Mouse (Mus musculus): Measurements from ENCODE around the gene Cd300ld5. TPM values are rescaled to one million over a fixed set of nuclear protein-coding genes. Genes with fewer than 3 reads are reported as not detected.

Cd300ld5 gene
- polyA plus RNA-seq (2017; shearing (Covaris generic)), result not detected

DNA sequence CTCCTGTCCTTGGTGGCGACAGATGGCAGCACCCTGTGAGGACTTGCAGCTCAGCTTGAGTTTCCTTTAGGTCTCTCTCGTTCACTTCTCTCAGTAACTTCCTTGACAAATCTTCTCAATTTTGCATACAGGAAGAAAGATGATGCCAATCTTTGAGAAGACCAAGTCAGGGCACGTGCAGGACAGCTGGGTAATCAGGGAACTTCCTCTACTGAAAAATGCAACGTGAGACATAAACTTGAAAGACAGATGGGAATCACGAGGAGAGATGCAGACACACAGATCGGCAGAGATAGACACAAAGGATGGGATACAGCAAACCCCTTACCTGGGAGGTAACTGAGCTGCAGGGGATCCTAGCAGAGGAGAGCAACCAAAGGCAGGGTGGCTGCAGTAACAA lies at the start of gene Cd300ld5:
Cd300ld5 (minus strand) TSS at position 101 of the 400 bp plus-strand sequence.

DNA sequence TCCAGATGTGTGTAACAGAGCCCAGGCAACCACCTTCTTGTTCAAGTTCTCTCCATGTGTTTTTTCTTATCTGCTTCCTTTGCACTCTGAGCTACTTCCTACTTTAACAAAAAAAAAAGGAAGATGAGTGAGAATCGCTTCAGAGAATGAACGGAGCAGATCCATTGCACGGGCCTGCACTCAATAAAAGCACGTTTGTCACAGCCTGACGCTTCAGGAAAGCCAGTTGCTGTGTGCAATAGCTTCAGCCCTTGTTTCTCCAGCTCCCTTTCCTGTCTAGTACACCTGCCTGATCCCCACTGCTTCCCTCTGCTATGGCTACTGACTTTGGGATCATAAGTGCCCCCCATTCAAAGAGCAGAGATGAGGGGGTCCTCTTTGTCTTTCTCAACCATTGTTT lies 24.5 kb upstream of the Cd300ld5 start, which contains the start of gene Cd300e:
Cd300e (minus strand) TSS at position 101 of the 400 bp plus-strand sequence.

DNA sequence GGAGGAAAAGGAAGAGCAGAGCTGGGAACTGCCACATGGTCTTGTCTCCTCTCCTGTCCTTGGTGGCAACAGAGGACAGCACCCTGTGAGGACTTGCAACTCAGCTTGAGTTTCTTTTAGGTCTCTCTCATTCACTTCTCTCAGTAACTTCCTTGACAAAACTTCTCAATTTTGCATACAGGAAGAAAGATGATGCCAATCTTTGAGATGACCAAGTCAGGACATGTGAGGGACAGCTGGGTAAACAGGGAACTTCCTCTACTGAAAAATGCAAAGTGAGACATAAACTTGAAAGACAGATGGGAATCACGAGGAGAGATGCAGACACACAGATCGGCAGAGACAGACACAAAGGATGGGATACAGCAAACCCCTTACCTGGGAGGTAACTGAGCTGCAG lies 10.7 kb upstream of the Cd300ld5 start, which contains the start of gene Cd300ld3:
Cd300ld3 (minus strand) TSS at position 151 of the 400 bp plus-strand sequence.

DNA sequence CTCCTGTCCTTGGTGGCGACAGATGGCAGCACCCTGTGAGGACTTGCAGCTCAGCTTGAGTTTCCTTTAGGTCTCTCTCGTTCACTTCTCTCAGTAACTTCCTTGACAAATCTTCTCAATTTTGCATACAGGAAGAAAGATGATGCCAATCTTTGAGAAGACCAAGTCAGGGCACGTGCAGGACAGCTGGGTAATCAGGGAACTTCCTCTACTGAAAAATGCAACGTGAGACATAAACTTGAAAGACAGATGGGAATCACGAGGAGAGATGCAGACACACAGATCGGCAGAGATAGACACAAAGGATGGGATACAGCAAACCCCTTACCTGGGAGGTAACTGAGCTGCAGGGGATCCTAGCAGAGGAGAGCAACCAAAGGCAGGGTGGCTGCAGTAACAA lies 10.7 kb downstream of the Cd300ld5 start, which contains the start of gene Cd300ld4:
Cd300ld4 (minus strand) TSS at position 101 of the 400 bp plus-strand sequence.

DNA sequence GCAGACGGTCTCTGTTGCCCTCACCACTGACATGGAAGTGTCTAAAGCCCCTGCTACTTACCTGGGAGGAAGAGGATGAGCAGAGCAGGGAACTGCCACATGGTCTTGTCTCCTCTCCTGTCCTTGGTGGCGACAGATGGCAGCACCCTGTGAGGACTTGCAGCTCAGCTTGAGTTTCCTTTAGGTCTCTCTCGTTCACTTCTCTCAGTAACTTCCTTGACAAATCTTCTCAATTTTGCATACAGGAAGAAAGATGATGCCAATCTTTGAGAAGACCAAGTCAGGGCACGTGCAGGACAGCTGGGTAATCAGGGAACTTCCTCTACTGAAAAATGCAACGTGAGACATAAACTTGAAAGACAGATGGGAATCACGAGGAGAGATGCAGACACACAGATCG lies 21.5 kb downstream of the Cd300ld5 start, which contains the start of gene Cd300ld2:
Cd300ld2 (minus strand) TSS at position 101 of the 400 bp plus-strand sequence.

DNA sequence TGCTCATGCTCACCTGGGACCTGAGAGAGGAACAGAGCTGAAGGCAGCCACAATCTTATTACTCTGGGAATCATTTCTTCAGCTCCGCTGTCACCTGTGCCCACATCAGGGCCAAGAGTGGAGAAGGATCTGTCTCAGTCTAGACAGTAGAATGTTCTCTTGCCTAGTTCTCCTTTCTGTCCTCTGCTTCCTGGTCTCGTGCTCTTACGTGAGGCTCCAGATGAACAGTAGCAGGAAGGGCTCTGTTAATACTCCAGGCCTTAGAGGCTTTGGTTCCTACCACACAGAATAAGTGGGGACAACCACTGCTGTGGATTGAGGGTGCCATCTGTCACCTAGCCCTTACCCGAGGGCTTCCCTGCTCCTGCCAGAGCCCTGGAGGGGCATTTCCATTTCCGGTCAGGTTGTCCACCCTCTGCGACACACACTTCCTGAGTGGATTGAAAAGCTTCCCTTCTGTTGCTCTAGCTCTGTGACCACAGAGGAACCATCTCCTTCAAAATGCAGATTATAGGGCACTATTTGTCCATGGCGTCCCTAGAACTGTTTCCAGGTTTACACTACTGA lies 36.0 kb downstream of the Cd300ld5 start, which contains the start of gene Cd300c2:
Cd300c2 (minus strand) TSS at position 407 of the 567 bp plus-strand sequence.

DNA sequence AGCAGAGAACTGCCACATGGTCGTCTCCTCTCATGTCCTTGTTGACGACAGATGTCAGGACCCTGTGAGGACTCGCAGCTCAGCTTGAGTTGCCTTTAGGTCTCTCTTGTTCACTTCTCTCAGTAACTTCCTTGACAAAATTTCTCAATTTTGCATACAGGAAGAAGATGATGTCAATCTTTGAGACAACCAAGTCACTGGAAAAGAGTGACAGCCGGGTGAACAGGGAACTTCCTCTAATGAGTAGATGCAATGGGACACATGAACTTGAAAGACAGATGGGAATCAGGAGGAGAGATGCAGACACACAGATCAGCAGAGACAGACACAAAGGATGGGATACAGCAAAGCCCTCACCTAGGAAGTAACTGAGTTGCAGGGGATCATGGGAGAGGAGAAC lies 47.8 kb downstream of the Cd300ld5 start, which contains the start of gene Cd300ld:
Cd300ld (minus strand) TSS at position 130 of the 400 bp plus-strand sequence.

Other genes starting within 250 kb of the Cd300ld5 start
- gene Btbd17, start 241.8 kb downstream of the Cd300ld5 start, polyA plus RNA-seq (2017; shearing (Covaris generic)), result 0.96 TPM
- not detected for gene Gpr142, start 238.8 kb downstream of the Cd300ld5 start, polyA plus RNA-seq (2017; shearing (Covaris generic))
- gene Gprc5c, start 186.6 kb downstream of the Cd300ld5 start, polyA plus RNA-seq (2017; shearing (Covaris generic)), result 0.34 TPM
- not detected for gene Cd300a, start 147.7 kb downstream of the Cd300ld5 start, polyA plus RNA-seq (2017; shearing (Covaris generic))
- gene Cd300lb, start 103.4 kb downstream of the Cd300ld5 start, polyA plus RNA-seq (2017; shearing (Covaris generic)), result not detected
- gene Cd300c, start 68.6 kb downstream of the Cd300ld5 start, polyA plus RNA-seq (2017; shearing (Covaris generic)), result not detected
- not detected for gene Cd300ld, start 47.8 kb downstream of the Cd300ld5 start, polyA plus RNA-seq (2017; shearing (Covaris generic))
- gene Cd300c2, start 35.9 kb downstream of the Cd300ld5 start, polyA plus RNA-seq (2017; shearing (Covaris generic)), result not detected
- gene Cd300ld2, start 21.6 kb downstream of the Cd300ld5 start, polyA plus RNA-seq (2017; shearing (Covaris generic)), result not detected
- not detected for gene Cd300ld4, start 10.8 kb downstream of the Cd300ld5 start, polyA plus RNA-seq (2017; shearing (Covaris generic))
- not detected for gene Cd300ld3, start 10.6 kb upstream of the Cd300ld5 start, polyA plus RNA-seq (2017; shearing (Covaris generic))
- not detected for gene Cd300e, start 24.4 kb upstream of the Cd300ld5 start, polyA plus RNA-seq (2017; shearing (Covaris generic))
- 64.9 TPM for gene Rab37, start 53.7 kb upstream of the Cd300ld5 start, polyA plus RNA-seq (2017; shearing (Covaris generic))
- gene Cd300lf, start 96.2 kb upstream of the Cd300ld5 start, polyA plus RNA-seq (2017; shearing (Covaris generic)), result not detected
- gene Slc9a3r1, start 125.6 kb upstream of the Cd300ld5 start, polyA plus RNA-seq (2017; shearing (Covaris generic)), result 214 TPM
- gene Tmem104, start 149.7 kb upstream of the Cd300ld5 start, polyA plus RNA-seq (2017; shearing (Covaris generic)), result 16.7 TPM
- 9.5 TPM for gene Nat9, start 150.1 kb upstream of the Cd300ld5 start, polyA plus RNA-seq (2017; shearing (Covaris generic))
- gene Grin2c, start 229.5 kb upstream of the Cd300ld5 start, polyA plus RNA-seq (2017; shearing (Covaris generic)), result not detected
- 17.1 TPM for gene Fdxr, start 239.3 kb upstream of the Cd300ld5 start, polyA plus RNA-seq (2017; shearing (Covaris generic))